Mouse (Mus musculus): ENCODE data around the gene Thsd7b. TPM values are rescaled to one million over a fixed set of nuclear protein-coding genes. Genes with fewer than 3 reads are reported as not detected.
"Not testable (repeated sequence)": the region's sequence is repeated elsewhere in the genome, so short reads cannot be mapped to it uniquely, and the experiment has no call there.

Gene Thsd7b
- polyA plus RNA-seq, 1 experiment from 2014 or later: 32.2 TPM

DNA sequence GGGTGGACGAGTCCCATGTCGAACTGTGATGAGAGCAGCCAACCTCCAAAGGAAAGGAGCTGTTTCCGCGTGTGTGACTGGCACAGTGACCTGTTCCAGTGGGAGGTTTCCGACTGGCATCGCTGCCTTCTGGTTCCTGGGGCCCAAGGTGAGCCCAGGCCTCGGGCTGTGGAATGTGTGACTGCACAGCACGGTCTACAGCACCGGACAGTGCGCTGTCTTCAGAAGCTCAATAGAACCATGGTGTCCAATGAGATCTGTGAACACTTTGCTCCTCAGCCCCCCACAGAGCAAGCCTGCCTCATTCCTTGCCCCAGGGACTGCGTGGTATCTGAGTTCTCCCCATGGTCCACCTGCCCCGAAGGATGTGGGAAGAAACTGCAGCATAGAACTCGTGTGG, 322.3 kb downstream of the Thsd7b start:
- Histone ChIP-seq H3K9ac (no peak overlapping the region), H3K9me3 (no peaks in the 10 kb centered on the region), H3K27me3 (no peaks in the 10 kb centered on the region), H3K4me3 (no peak overlapping the region), H3K36me3 (no peaks in the 10 kb centered on the region), H3K4me2 (no peak overlapping the region), H3K4me1 (replicated peaks) (no peaks in the 10 kb centered on the region; the same call in 1 of the 2 replicates), H3K27ac (replicated peaks) (no peak overlapping the region)
- 90% methylated on average over 13 of the region's 13 CpGs for WGBS
- ATAC-seq (ENCODE audit: low read depth): no peak

DNA sequence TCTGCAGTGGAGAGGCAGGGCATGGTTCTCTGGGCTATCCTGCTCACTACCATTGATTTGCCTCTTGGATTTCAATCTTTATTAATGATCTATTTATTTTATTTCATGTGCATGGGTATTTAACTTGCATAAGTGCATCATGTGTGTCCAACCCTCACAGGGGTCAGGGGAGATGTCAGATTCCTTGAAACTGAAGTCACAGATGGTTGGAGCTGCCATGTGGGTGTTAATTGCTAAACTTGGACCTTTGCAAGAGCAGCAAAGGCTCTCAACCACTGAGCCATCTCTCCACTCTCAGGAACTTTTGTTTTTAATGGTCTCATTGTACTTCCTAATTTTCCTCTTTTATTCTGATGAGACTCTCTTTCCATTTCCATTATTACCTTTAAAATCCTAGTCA, 327.8 kb downstream of the Thsd7b start:
- Histone ChIP-seq H3K27ac (replicated peaks) (no peak overlapping the region), H3K36me3 (no peaks in the 10 kb centered on the region), H3K4me2 (no peak overlapping the region), H3K9me3 (no peaks in the 10 kb centered on the region), H3K27me3 (no peaks in the 10 kb centered on the region), H3K9ac (no peak overlapping the region), H3K4me1 (replicated peaks) (no peaks in the 10 kb centered on the region; the same call in 1 of the 2 replicates), H3K4me3 (no peak overlapping the region)
- ATAC-seq (ENCODE audit: low read depth): no peak

DNA sequence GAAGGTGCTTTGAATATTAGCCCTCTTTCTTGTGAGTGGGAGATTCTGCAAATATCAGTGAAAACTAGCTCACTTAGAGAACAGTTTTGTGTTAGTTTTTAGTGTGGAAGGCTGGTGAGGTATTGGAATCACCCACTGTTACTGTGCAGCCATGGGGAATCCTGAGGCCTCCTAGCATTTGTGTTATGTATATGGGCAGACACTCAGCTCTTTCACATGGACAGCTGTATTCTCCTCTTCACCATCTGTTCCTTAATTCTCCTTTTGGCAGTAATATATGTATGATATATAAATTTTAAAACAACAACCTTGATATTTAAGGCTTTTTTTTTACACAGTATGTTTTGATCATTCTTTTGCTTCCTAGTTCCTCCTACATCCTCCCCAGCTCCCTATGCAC, 329.2 kb downstream of the Thsd7b start:
- no peaks in the 10 kb centered on the region for H3K36me3 ChIP-seq
- H3K27me3 ChIP-seq: no peaks in the 10 kb centered on the region
- no peaks in the 10 kb centered on the region for H3K9me3 ChIP-seq
- no peak overlapping the region for H3K4me3 ChIP-seq
- H3K4me1 ChIP-seq (replicated peaks): no peaks in the 10 kb centered on the region; the same call in 1 of the 2 replicates
- no peak for ATAC-seq (ENCODE audit: low read depth)
- no peak overlapping the region for H3K4me2 ChIP-seq
- H3K9ac ChIP-seq: no peak overlapping the region
- H3K27ac ChIP-seq (replicated peaks): no peak overlapping the region

DNA sequence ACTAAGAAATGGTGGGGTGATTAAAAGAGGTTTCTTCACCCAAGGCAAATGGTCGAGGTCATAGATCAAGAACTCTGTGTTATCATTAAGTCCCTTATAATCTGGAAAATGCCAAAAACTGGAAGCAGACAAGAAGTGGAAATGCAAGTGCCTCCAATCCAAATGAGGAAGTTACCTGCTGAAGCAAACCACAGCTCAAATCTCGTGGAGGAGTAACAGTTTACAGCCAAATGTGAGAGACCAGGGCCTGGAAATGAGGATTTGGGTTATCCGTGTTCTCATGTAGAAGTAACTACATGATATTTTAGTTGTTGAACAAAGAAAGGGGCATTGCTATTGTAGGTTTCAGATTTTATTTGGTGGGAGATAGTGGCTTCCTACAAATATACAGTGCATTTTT, 335.3 kb downstream of the Thsd7b start:
- no peaks in the 10 kb centered on the region for H3K27me3 ChIP-seq
- ATAC-seq (ENCODE audit: low read depth): no peak
- no peaks in the 10 kb centered on the region for H3K9me3 ChIP-seq
- no peak overlapping the region for H3K4me3 ChIP-seq
- H3K4me2 ChIP-seq: no peak overlapping the region
- H3K36me3 ChIP-seq: no peaks in the 10 kb centered on the region
- no peak overlapping the region for H3K27ac ChIP-seq (replicated peaks)
- WGBS: 81% methylated on average over 3 of the region's 3 CpGs
- no peak overlapping the region for H3K9ac ChIP-seq
- no peaks in the 10 kb centered on the region for H3K4me1 ChIP-seq (replicated peaks)

DNA sequence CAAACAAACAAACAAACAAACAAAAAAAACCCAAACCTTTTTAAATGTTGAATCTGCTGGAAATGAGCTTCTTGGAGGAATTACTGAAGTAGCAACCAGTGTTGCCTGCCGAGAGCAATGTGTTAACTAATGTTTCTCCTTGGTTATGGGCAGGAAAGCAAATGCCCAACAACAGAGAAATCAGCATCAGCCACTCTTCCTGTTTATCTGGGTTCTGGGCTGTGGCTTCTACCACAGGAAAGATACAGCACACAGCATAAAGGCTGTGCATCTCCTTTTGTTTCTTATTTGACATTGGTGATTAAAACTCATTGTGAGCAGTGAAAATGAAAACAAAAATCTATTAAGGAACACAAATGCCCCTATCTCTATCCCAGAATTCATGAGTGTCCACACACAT, 343.0 kb downstream of the Thsd7b start:
- ATAC-seq (ENCODE audit: low read depth): no peak
- no peaks in the 10 kb centered on the region for H3K36me3 ChIP-seq
- no peak overlapping the region for H3K9ac ChIP-seq
- H3K4me2 ChIP-seq: no peak overlapping the region
- peaks cover 4% of the 10 kb centered on the region; the same call in 1 of the 2 replicates for H3K4me1 ChIP-seq (replicated peaks)
- no peaks in the 10 kb centered on the region for H3K27me3 ChIP-seq
- no peak overlapping the region for H3K27ac ChIP-seq (replicated peaks)
- H3K4me3 ChIP-seq: no peak overlapping the region
- 79% methylated on average over 1 of the region's 1 CpGs for WGBS
- no peaks in the 10 kb centered on the region for H3K9me3 ChIP-seq

DNA sequence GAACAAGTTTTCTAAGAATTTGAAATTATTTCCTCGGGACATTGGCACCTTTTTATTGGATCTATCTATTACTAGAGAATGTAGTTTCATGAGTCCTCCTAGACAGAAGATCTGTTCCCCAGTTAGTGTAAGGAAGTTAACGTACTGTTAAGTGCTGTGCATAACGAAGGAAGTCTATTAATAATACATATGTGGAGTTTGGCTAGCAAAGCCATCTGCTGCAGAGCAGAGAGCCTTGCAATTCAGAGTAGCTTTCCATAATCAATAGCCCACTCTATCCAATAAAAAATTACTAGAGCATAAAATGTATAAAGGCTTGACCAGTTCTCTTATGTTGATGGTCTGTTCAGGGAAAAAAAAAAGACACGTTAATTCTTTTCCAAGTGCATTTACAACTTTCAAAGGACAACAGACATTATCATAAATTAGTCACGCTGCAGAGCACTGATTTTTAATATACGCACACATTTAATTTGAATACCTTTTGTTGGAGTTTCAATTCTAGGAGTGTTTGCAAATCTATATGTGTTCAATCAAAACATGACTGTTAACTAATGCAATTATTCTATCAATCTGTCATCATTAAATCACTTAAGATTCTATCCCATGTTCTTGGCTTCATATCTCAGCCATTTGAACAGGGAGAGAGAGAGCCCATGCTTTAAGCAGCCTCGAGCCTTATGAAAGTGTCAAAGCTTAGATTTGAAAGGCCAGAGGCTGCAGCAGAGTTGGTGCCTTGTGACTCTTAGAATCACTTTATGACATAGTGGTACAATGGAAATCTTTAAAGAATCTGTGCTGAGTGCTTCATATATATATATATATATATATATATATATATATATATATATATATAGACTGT, 346.6 kb downstream of the Thsd7b start:
- Histone ChIP-seq H3K9ac (no peak overlapping the region), H3K27me3 (no peaks in the 10 kb centered on the region), H3K4me2 (no peak overlapping the region), H3K27ac (replicated peaks) (no peak overlapping the region), H3K36me3 (no peaks in the 10 kb centered on the region), H3K4me1 (replicated peaks) (peaks cover 4% of the 10 kb centered on the region; the same call in 1 of the 2 replicates), H3K4me3 (no peak overlapping the region), H3K9me3 (no peaks in the 10 kb centered on the region)
- 43% methylated on average over 7 of the region's 7 CpGs for WGBS
- ATAC-seq (ENCODE audit: low read depth): no peak

DNA sequence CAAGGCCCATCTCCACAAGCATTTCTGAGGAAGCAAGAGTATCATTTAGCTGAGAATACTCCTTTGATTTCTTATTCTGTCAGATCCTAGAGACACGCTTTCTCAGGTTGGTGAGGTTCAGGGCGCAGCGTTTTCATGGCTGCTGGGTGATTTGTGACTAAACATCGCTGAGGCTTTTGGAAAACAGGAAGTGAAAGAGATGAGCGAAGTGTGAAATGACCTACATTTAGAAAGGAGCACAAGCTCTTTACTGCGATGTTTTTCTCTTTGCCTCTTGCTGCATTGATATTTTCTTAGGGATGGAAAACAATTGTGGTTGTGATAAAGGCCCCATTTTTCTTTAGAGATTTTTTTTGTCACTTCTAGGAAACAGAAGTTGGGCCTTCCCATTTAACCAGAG, 351.4 kb downstream of the Thsd7b start:
- Histone ChIP-seq H3K9me3 (no peaks in the 10 kb centered on the region), H3K27me3 (no peaks in the 10 kb centered on the region), H3K4me2 (no peak overlapping the region), H3K36me3 (no peaks in the 10 kb centered on the region), H3K9ac (no peak overlapping the region), H3K27ac (replicated peaks) (no peak overlapping the region), H3K4me1 (replicated peaks) (peaks cover under 1% of the 10 kb centered on the region; the same call in 1 of the 2 replicates), H3K4me3 (no peak overlapping the region)
- ATAC-seq (ENCODE audit: low read depth): no peak
- 81% methylated on average over 6 of the region's 6 CpGs for WGBS

DNA sequence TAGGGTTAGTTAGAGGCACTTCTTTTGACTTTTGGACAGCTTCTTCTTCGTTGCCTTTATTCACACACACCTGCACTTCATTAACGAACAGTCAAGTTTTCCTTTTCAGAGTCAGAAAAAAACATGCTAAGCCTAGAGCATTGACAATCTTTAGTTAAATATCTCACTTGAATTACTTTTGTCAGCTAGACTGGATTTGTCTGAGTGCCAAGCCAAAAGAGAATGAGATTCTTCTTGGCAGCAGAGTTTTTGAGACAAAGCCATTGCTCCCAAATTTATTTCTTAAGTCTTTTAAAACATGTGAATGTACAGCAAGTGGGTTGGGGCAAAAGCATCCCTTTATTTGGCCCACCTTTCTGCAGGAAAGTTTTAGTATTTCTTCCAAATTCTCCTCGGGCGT, 362.0 kb downstream of the Thsd7b start:
- ATAC-seq (ENCODE audit: low read depth): no peak
- no peaks in the 10 kb centered on the region for H3K36me3 ChIP-seq
- H3K4me3 ChIP-seq: no peak overlapping the region
- H3K4me2 ChIP-seq: no peak overlapping the region
- no peaks in the 10 kb centered on the region for H3K27me3 ChIP-seq
- H3K9me3 ChIP-seq: no peaks in the 10 kb centered on the region
- H3K4me1 ChIP-seq (replicated peaks): no peaks in the 10 kb centered on the region
- WGBS: 82% methylated on average over 4 of the region's 4 CpGs
- H3K9ac ChIP-seq: no peak overlapping the region
- H3K27ac ChIP-seq (replicated peaks): no peak overlapping the region

DNA sequence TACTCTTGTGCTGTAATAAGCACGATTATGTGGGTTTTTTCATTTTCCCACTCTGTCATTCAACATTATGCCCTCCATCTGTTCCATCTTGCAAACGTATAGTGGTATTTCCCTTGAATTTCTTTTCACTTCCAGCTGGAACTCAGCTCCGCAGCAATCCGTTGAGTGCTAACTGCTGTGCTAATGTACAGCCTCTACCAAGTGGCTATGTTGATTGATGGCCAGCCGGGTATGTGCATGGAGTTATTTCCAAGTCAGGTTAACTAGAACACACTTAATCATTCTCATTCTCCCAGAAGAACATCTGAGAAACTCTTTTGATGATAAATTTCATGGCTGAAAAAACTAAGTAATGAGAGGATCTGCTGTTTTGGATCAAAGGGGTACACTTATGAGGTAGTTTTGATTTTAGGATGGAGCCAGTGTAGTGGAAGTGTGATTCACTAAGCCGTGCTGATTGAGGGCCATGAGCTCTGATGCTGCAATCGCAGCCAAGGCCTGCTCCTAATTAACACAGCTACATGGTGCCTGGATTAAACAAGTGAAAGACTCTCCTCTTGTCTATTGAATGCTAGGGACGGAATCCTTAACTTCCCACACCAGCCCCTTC, 371.3 kb downstream of the Thsd7b start:
- H3K27ac ChIP-seq (replicated peaks): no peak overlapping the region
- no peaks in the 10 kb centered on the region for H3K4me1 ChIP-seq (replicated peaks)
- H3K4me3 ChIP-seq: no peak overlapping the region
- no peak overlapping the region for H3K9ac ChIP-seq
- H3K36me3 ChIP-seq: no peaks in the 10 kb centered on the region
- no peaks in the 10 kb centered on the region for H3K9me3 ChIP-seq
- no peaks in the 10 kb centered on the region for H3K27me3 ChIP-seq
- 74% methylated on average over 8 of the region's 8 CpGs for WGBS
- no peak for ATAC-seq (ENCODE audit: low read depth)
- H3K4me2 ChIP-seq: no peak overlapping the region

DNA sequence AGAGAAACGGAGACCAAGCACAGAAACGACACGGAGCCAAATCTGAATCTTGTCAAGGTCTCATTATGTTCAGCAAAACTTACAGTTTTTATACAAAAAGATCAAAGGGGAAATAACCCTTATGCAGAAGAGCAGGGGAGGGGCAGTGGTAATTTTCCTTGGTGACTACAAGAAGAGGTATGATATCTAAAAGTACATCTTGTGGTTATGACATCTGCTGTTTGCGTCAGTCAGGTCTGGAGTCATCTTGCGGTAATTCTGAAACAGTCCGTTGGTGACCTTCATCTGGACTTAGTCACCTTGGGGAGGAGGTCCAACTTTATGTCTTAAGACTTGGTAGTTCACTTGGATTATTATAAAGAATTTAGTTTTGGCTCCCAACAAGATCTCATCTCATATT, 378.3 kb downstream of the Thsd7b start:
- not testable (repeated sequence) for H3K9ac ChIP-seq; H3K4me2 ChIP-seq; H3K27me3 ChIP-seq; ATAC-seq (ENCODE audit: low read depth); H3K36me3 ChIP-seq; H3K9me3 ChIP-seq; H3K4me3 ChIP-seq; H3K27ac ChIP-seq (replicated peaks); H3K4me1 ChIP-seq (replicated peaks)
- 92% methylated on average over 6 of the region's 6 CpGs for WGBS

DNA sequence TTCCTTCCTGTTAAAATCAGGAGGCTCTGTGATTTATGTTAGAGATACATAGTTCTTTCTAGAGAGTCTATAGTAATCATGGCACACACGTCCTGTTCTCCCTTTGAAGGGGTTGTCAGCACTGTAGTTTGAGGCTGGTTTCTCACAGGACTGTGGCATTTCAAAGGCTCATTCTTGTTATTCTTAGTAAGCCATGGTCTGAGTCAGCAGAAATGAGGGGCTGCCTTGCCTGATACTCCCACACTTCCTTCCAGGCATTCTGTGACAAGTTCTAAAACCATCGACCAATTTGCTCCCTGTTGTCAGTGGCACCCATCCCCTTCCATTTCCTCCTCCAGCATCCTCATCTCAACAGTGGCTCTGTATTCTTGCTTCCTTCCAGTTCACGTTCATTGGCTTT, 384.9 kb downstream of the Thsd7b start:
- Histone ChIP-seq H3K4me1 (replicated peaks) (no peaks in the 10 kb centered on the region), H3K9ac (no peak overlapping the region), H3K4me2 (no peak overlapping the region), H3K27me3 (no peaks in the 10 kb centered on the region), H3K9me3 (no peaks in the 10 kb centered on the region), H3K36me3 (no peaks in the 10 kb centered on the region), H3K4me3 (no peak overlapping the region), H3K27ac (replicated peaks) (no peak overlapping the region)
- WGBS: 70% methylated on average over 3 of the region's 3 CpGs
- no peak for ATAC-seq (ENCODE audit: low read depth)

DNA sequence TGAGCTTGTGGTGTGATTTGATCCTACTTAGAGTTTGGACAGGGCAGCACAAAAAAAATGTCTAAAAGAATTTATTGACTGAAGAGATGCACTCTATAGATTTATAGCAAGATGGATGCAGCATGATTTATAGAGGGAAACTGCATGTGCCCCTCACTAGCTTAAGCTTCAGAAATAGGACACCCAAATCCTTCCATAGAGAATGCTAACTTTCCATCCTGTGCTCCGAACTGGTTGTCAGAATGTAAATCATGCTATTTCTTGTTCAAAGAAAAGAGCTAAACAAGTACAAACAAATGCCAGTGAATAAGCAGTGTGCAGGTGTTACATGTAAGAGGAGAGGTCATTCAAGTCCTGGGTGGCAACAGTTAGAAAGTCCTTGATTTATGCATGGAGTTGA, 402.8 kb downstream of the Thsd7b start:
- no peak overlapping the region for H3K9ac ChIP-seq
- H3K4me3 ChIP-seq: no peak overlapping the region
- no peak overlapping the region for H3K4me2 ChIP-seq
- no peak for ATAC-seq (ENCODE audit: low read depth)
- 38% methylated on average over 1 of the region's 1 CpGs for WGBS
- H3K36me3 ChIP-seq: no peaks in the 10 kb centered on the region
- H3K4me1 ChIP-seq (replicated peaks): no peaks in the 10 kb centered on the region
- no peak overlapping the region for H3K27ac ChIP-seq (replicated peaks)
- H3K9me3 ChIP-seq: no peaks in the 10 kb centered on the region
- H3K27me3 ChIP-seq: no peaks in the 10 kb centered on the region

DNA sequence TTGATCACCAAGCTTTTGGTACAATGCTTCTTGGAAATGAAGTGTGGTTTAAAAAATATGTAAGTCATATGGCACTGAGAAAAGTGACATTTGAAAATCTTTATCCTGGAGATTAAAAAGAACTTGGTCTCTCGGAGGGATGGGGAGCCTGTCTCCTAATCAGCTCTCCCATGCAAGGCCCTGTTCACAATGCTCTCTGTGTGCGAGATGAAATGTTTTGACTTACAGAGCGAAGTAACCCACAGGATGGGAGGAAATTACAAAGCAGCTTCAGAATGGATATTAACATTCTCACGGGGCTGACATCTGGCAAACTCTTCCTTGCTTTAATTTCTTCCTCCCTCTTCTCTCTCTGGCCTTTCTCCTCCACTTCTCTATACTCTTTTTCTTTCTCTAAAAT, 405.7 kb downstream of the Thsd7b start:
- no peaks in the 10 kb centered on the region for H3K9me3 ChIP-seq
- ATAC-seq (ENCODE audit: low read depth): no peak

More for the DNA sequence above, 405.7 kb downstream of the Thsd7b start:
- H3K36me3 ChIP-seq: no peaks in the 10 kb centered on the region
- H3K4me3 ChIP-seq: no peak overlapping the region
- H3K4me2 ChIP-seq: no peak overlapping the region
- H3K4me1 ChIP-seq (replicated peaks): no peaks in the 10 kb centered on the region
- H3K27ac ChIP-seq (replicated peaks): no peak overlapping the region
- H3K27me3 ChIP-seq: no peaks in the 10 kb centered on the region
- no peak overlapping the region for H3K9ac ChIP-seq
- 70% methylated on average over 4 of the region's 4 CpGs for WGBS

All from neural tube, embryonic 13.5 days (tissue).